Mouse (Mus musculus): Measurements from ENCODE around the gene Spag6. TPM values are rescaled to one million over a fixed set of nuclear protein-coding genes. Genes with fewer than 3 reads are reported as not detected.

The Spag6 gene
- polyA plus RNA-seq, 1 experiment from 2014 or later = 0.17 TPM

DNA sequence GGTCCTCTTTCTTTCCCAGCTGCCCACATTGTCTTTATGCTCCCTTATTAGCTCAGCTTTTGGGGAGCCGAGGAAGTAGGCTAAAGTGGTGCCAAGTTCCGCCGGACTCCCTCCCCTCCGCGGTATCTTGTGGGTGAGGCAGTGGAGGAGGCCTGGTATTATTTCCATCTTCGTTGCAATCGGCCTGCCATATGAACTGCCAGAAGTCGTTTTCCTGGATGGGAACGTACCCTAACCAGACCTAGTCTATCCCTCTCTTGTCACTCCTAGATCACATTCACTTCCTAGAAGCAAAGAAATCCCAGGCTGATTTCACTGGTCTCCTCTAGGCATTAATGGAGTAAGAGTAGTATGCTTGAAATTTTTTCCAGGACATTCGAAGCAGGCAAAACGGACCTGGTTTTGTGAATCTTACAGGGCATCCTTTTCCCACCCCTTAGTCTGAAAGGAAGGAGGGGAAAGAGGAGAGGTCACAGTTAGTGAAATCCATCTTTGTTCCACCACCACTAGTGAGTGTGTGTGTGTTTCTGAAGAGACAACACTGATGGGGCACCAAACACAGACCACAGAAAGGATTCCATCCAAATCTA, 5.7 kb downstream of the Spag6 start:
- WGBS = 2% methylated on average over 11 of the region's 11 CpGs
- H3K4me1 ChIP-seq = peaks cover 12% of the 10 kb centered on the region
- H3K4me3 ChIP-seq = 0 out of 2 replicates have a peak overlapping the region, but pooled peaks have one; percentile 4
- H3K27ac ChIP-seq = no peak overlapping the region
- no peaks in the 10 kb centered on the region for H3K36me3 ChIP-seq (replicated peaks)
- ATAC-seq (replicated peaks) = no peak
- no peaks in the 10 kb centered on the region for H3K9me3 ChIP-seq
- H3K27me3 ChIP-seq (replicated peaks) = peaks cover 56% of the 10 kb centered on the region
- H3K4me2 ChIP-seq = no peak overlapping the region
- H3K9ac ChIP-seq = no peak overlapping the region

- no peaks in the 10 kb centered on the region for H3K9me3 ChIP-seq
- no peaks in the 10 kb centered on the region for H3K27me3 ChIP-seq (replicated peaks)
- 79% methylated on average over 3 of the region's 3 CpGs for WGBS
- no peak overlapping the region for H3K4me3 ChIP-seq
- H3K9ac ChIP-seq = no peak overlapping the region
- H3K36me3 ChIP-seq (replicated peaks) = no peaks in the 10 kb centered on the region
- H3K27ac ChIP-seq = no peak overlapping the region
- ATAC-seq (replicated peaks) = no peak
- H3K4me2 ChIP-seq = no peak overlapping the region
- no peaks in the 10 kb centered on the region for H3K4me1 ChIP-seq
These were observed 16.5 kb downstream of the Spag6 start for GRCm38 (mm10) chr2:18710356-18710755.

DNA sequence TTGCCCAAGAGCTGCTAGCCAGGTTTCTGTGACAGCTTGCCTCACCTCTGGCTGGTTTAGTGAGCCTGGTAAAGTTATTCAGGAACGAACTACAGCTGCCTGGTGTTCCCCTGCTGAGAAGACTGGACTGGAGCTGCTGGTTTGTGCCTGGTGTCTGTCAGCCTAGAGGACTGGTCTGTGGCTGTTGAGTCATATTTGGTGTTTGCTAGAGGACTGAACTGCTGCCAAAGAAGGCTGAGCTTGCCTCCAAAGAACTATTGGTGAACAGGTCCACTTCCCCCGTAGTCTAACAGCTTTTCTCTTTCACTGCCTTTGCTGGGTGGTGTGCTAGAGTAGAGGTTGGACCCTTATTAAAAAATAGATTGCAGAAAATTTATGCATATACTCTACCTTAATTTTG, 19.2 kb downstream of the Spag6 start:
- Histone ChIP-seq H3K27me3 (replicated peaks) (no peaks in the 10 kb centered on the region), H3K4me2 (no peak overlapping the region), H3K27ac (no peak overlapping the region), H3K9ac (no peak overlapping the region), H3K4me1 (no peaks in the 10 kb centered on the region), H3K36me3 (replicated peaks) (no peaks in the 10 kb centered on the region), H3K9me3 (no peaks in the 10 kb centered on the region), H3K4me3 (no peak overlapping the region)
- 67% methylated on average over 2 of the region's 2 CpGs for WGBS
- no peak for ATAC-seq (replicated peaks)

DNA sequence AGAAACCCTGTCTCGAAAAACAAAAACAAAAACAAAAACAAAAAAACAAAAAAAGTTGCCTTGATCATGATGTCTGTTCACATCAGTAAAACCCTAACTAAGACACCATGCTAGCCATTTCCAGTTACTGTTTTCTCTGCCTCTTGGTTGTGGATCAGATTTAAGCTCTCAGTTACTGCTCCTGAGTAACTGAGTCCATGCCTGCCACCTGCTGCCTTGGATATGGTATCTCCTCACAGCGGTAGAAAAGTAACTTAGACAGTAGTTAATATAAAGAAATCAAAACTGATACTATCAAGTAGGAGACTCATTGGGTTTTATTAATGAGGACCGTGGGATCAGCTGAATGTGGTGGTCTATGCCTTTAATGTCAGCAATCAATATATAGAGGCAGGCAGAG, 20.5 kb downstream of the Spag6 start:
- no peaks in the 10 kb centered on the region for H3K27me3 ChIP-seq (replicated peaks)
- ATAC-seq (replicated peaks) = no peak
- no peaks in the 10 kb centered on the region for H3K4me1 ChIP-seq
- no peak overlapping the region for H3K4me3 ChIP-seq
- no peaks in the 10 kb centered on the region for H3K9me3 ChIP-seq
- no peaks in the 10 kb centered on the region for H3K36me3 ChIP-seq (replicated peaks)
- H3K9ac ChIP-seq = no peak overlapping the region
- H3K4me2 ChIP-seq = no peak overlapping the region
- H3K27ac ChIP-seq = no peak overlapping the region
- WGBS = 81% methylated on average over 3 of the region's 3 CpGs

GRCm38 (mm10) chr2:18718521-18718920, 24.7 kb downstream of the Spag6 start:
- Histone ChIP-seq H3K4me2 (no peak overlapping the region), H3K36me3 (replicated peaks) (no peaks in the 10 kb centered on the region), H3K9ac (no peak overlapping the region), H3K4me3 (no peak overlapping the region), H3K4me1 (no peaks in the 10 kb centered on the region), H3K27me3 (replicated peaks) (no peaks in the 10 kb centered on the region), H3K9me3 (no peaks in the 10 kb centered on the region), H3K27ac (no peak overlapping the region)
- WGBS = 88% methylated on average over 4 of the region's 4 CpGs
- ATAC-seq (replicated peaks) = no peak

- Histone ChIP-seq H3K9me3 (no peaks in the 10 kb centered on the region), H3K27ac (no peak overlapping the region), H3K4me2 (no peak overlapping the region), H3K4me3 (no peak overlapping the region), H3K9ac (no peak overlapping the region), H3K4me1 (no peaks in the 10 kb centered on the region), H3K27me3 (replicated peaks) (no peaks in the 10 kb centered on the region), H3K36me3 (replicated peaks) (no peaks in the 10 kb centered on the region)
- ATAC-seq (replicated peaks) = no peak
- 63% methylated on average over 3 of the region's 3 CpGs for WGBS
These were observed 28.5 kb downstream of the Spag6 start for GRCm38 (mm10) chr2:18722208-18722830.

- Histone ChIP-seq H3K4me1 (no peaks in the 10 kb centered on the region), H3K36me3 (replicated peaks) (no peaks in the 10 kb centered on the region), H3K4me2 (no peak overlapping the region), H3K27ac (no peak overlapping the region), H3K27me3 (replicated peaks) (no peaks in the 10 kb centered on the region), H3K4me3 (no peak overlapping the region), H3K9ac (no peak overlapping the region), H3K9me3 (no peaks in the 10 kb centered on the region)
- whole genome bisulfite sequencing = 86% methylated on average over 1 of the region's 1 CpGs
- ATAC-seq (replicated peaks) = no peak
These were observed 30.6 kb downstream of the Spag6 start for GRCm38 (mm10) chr2:18724462-18724861.

GRCm38 (mm10) chr2:18725880-18726279, 32.0 kb downstream of the Spag6 start:
- Histone ChIP-seq H3K9ac (no peak overlapping the region), H3K4me2 (no peak overlapping the region), H3K9me3 (no peaks in the 10 kb centered on the region), H3K36me3 (replicated peaks) (no peaks in the 10 kb centered on the region), H3K27ac (no peak overlapping the region), H3K4me3 (no peak overlapping the region), H3K27me3 (replicated peaks) (no peaks in the 10 kb centered on the region), H3K4me1 (no peaks in the 10 kb centered on the region)
- 82% methylated on average over 4 of the region's 4 CpGs for WGBS
- ATAC-seq (replicated peaks) = no peak

- Histone ChIP-seq H3K4me2 (no peak overlapping the region), H3K4me1 (no peaks in the 10 kb centered on the region), H3K27me3 (replicated peaks) (no peaks in the 10 kb centered on the region), H3K36me3 (replicated peaks) (no peaks in the 10 kb centered on the region), H3K4me3 (no peak overlapping the region), H3K9me3 (no peaks in the 10 kb centered on the region), H3K27ac (no peak overlapping the region), H3K9ac (no peak overlapping the region)
- no peak for ATAC-seq (replicated peaks)
- 13% methylated on average over 9 of the region's 9 CpGs for WGBS
These were observed 37.9 kb downstream of the Spag6 start for GRCm38 (mm10) chr2:18731718-18732117.

DNA sequence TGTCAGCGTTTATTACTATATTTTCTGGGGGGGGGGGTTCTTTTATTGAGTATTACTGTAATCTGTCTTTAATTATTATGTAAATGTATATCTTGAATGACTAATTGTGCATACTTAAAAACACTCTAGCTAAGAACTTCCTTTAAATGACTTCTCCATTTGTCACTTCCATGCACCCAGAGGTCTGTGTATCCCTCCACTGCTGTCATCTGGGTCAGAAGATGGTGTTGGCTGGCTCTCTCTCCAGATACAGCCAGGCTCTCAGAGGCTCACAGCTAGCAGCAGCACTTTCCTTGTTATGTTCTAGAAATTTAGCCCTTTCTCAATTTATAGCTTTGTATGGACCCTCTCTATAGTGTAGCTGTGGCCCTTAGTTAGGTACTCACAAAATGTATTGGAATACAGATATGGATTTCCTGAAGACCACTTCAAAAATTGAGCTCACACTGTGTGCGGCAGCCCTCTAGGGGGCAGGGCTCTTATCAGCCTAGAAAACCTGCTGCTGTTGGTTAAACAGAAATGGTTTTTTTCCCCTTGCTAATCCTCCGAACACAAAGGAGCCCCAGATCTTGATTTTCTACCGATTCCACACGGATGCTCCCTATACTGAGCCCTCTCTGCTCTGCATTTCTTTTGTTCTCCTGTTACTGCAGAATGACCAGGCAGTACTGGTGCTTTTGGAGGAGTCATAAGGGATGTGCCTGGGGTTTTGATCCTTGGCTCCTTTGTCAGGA, 40.7 kb downstream of the Spag6 start:
- H3K4me3 ChIP-seq = no peak overlapping the region
- no peaks in the 10 kb centered on the region for H3K9me3 ChIP-seq
- ATAC-seq (replicated peaks) = 0 out of 2 replicates have a peak, but pooled peaks have one; percentile 20
- H3K27me3 ChIP-seq (replicated peaks) = no peaks in the 10 kb centered on the region
- H3K4me1 ChIP-seq = no peaks in the 10 kb centered on the region
- 26% methylated on average over 5 of the region's 5 CpGs for WGBS
- H3K36me3 ChIP-seq (replicated peaks) = no peaks in the 10 kb centered on the region
- H3K27ac ChIP-seq = no peak overlapping the region
- no peak overlapping the region for H3K9ac ChIP-seq
- no peak overlapping the region for H3K4me2 ChIP-seq

- H3K4me1 ChIP-seq = no peaks in the 10 kb centered on the region
- no peak overlapping the region for H3K4me3 ChIP-seq
- no peaks in the 10 kb centered on the region for H3K27me3 ChIP-seq (replicated peaks)
- H3K9ac ChIP-seq = no peak overlapping the region
- ATAC-seq (replicated peaks) = 0 out of 2 replicates have a peak, but pooled peaks have one; percentile 39
- H3K9me3 ChIP-seq = no peaks in the 10 kb centered on the region
- no peak overlapping the region for H3K27ac ChIP-seq
- no peaks in the 10 kb centered on the region for H3K36me3 ChIP-seq (replicated peaks)
- no peak overlapping the region for H3K4me2 ChIP-seq
- 28% methylated on average over 8 of the region's 8 CpGs for WGBS
These were observed 43.2 kb downstream of the Spag6 start for GRCm38 (mm10) chr2:18737040-18737439.

DNA sequence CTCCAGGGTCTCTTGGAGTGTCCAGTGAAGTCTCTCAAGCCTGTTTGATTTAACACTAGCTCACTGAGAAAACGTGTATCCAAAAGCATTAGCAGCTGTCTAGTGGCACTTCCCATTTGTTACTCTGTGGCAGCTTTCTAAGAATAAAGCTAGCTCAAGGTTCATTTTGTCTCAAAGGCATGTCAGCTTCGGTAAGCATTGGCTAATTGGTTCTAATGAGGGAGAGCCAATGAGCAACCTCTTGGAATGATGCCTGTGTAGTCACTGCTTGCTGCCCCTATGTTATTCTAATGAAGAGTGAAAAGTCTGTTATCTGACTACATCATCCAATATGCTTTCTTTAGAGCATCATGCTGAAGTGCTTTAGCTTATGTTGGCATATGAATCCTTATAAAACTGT, 45.4 kb downstream of the Spag6 start:
- Histone ChIP-seq H3K4me1 (no peaks in the 10 kb centered on the region), H3K9me3 (no peaks in the 10 kb centered on the region), H3K4me3 (no peak overlapping the region), H3K27me3 (replicated peaks) (no peaks in the 10 kb centered on the region), H3K9ac (no peak overlapping the region), H3K4me2 (no peak overlapping the region), H3K27ac (no peak overlapping the region), H3K36me3 (replicated peaks) (no peaks in the 10 kb centered on the region)
- 57% methylated on average over 2 of the region's 2 CpGs for WGBS
- ATAC-seq (replicated peaks) = no peak

DNA sequence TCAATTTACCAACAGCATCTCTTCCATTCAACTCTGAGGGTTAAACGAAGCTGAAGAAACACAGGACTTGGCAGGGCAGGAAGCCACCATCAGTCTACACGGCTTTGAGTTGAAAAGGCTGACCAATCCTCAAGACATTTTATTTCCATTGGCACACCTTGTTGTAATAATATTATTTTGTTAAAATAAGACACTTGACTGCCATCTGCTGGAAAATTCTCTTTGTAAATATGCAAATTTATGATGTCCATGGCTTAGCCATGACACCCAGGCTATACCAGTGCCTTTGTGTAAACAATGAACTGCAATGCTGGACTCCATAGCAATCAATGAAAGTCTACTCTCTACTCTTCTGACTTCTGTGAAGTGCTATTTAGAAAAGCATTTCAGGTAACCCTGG, 62.3 kb downstream of the Spag6 start:
- Histone ChIP-seq H3K27ac (no peak overlapping the region), H3K9me3 (no peaks in the 10 kb centered on the region), H3K27me3 (replicated peaks) (no peaks in the 10 kb centered on the region), H3K4me1 (no peaks in the 10 kb centered on the region), H3K9ac (no peak overlapping the region), H3K4me3 (no peak overlapping the region), H3K4me2 (no peak overlapping the region), H3K36me3 (replicated peaks) (no peaks in the 10 kb centered on the region)
- WGBS = 65% methylated on average over 2 of the region's 2 CpGs
- no peak for ATAC-seq (replicated peaks)
